Mouse (Mus musculus): ENCODE measurements at regions not wholly inside any gene's neighbourhood (a gene's known extent, or its start where the extent isn't known, plus 50 kb on each side); places are given as distances from the start of the nearest gene placed in this dataset.

DNA sequence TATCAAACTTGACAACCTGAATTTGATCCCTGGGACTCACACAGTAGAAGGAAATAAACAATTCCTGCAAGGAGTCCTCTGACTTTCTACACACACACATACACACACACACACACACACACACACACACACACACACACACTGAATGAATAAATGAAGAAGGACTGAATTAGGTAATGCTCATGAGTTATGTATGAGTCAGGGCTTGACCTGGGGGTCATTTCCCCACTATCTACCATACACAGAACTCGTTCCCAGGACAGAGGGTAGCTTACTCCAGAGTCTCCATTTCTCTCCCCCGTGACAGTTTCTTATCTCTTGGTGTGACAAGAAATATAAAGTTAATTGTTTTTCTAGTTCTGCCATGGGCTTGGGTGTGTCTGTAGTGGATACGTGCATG lies 50.1 kb upstream of the Gadd45a start:
- TF ChIP-seq POLR2A (IDR thresholded peaks at IDR 0.05; ENCODE audit: low read depth, low read length), result no peak
- no peak for TF ChIP-seq CTCF (IDR thresholded peaks at IDR 0.05; ENCODE audit: borderline replicate concordance, insufficient read depth, low read length)

Measured in embryonic fibroblast, embryonic 13.5 days (primary cell).